Mouse (Mus musculus) MEL (cell line): ENCODE data around the gene Rassf8. TPM values are rescaled to one million over a fixed set of nuclear protein-coding genes. Genes with fewer than 3 reads are reported as not detected.

ENCODE experiments used
- DNase-seq: peaks from one replicate; pipeline ENCODE4 v3.0.0; 2011; ENCODE audit warnings: low read depth, low spot score
- H3K27ac ChIP-seq: 2 replicates; pipeline ENCODE4 v1.5.1; 2012; ENCODE audit warnings: low read depth, mild to moderate bottlenecking, control low read depth, low read length, moderate library complexity; ENCODE audit not compliant: control insufficient read depth
- H3K27me3 ChIP-seq, 2 experiments: fragments of 150-350 bp in 1 of 2; sonication (generic) in 1 of 2; 2 replicates each; pipeline ENCODE4 v1.6.1; 2012; ENCODE audit warnings: low read length in 2 of 2, mild to moderate bottlenecking in 2 of 2, improper control_type of control experiment in 1 of 2, moderate library complexity in 1 of 2; ENCODE audit not compliant: insufficient read depth in 2 of 2, control insufficient read depth in 1 of 2
- H3K36me3 ChIP-seq, 2 experiments: 2 replicates each; pipeline ENCODE4 v1.6.1; 2012 to 2014; ENCODE audit warnings: low read length in 2 of 2, improper control_type of control experiment in 1 of 2, inconsistent platforms in 1 of 2, mild to moderate bottlenecking in 1 of 2; ENCODE audit not compliant: insufficient read depth in 2 of 2, control insufficient read depth in 1 of 2
- H3K4me1 ChIP-seq, 2 experiments: fragments of 150-350 bp in 1 of 2; sonication (generic) in 1 of 2; 2 replicates each; pipeline ENCODE4 v1.6.1; 2012; ENCODE audit warnings: low read length in 2 of 2, improper control_type of control experiment in 1 of 2, mild to moderate bottlenecking in 1 of 2; ENCODE audit not compliant: insufficient read depth in 2 of 2, control insufficient read depth in 1 of 2
- H3K4me3 ChIP-seq, 2 experiments: fragments of 150-350 bp in 1 of 2; sonication (generic) in 1 of 2; 2 replicates each; pipeline ENCODE4 v1.5.1; 2012; ENCODE audit warnings: low read depth in 2 of 2, low read length in 2 of 2, mild to moderate bottlenecking in 2 of 2, moderate library complexity in 2 of 2, control low read depth in 1 of 2, improper control_type of control experiment in 1 of 2; ENCODE audit not compliant: control insufficient read depth in 1 of 2, insufficient read depth in 1 of 2
- H3K79me2 ChIP-seq: 2 replicates; pipeline ENCODE4 v1.6.1; 2012; ENCODE audit warnings: mild to moderate bottlenecking, low read length, moderate library complexity; ENCODE audit not compliant: control insufficient read depth, poor library complexity, insufficient read depth
- H3K9ac ChIP-seq: 2 replicates; pipeline ENCODE4 v1.6.1; 2012; ENCODE audit warnings: low read depth, mild to moderate bottlenecking, control low read depth, low read length, moderate library complexity; ENCODE audit not compliant: control insufficient read depth, poor library complexity, severe bottlenecking
- H3K9me3 ChIP-seq: fragments of 150-350 bp; sonication (generic); replicated peaks from 2 replicates; pipeline ENCODE4 v1.6.1; 2012; ENCODE audit warnings: mild to moderate bottlenecking, low read length, improper control_type of control experiment, moderate library complexity; ENCODE audit not compliant: insufficient read depth
- CHD2 ChIP-seq: IDR thresholded peaks from 2 replicates; pipeline ENCODE4 v1.6.1; 2011; ENCODE audit warnings: low read length, improper control_type of control experiment
- CTCF ChIP-seq, 3 experiments: IDR thresholded peaks in 2 of 3; conservative IDR thresholded peaks in 1 of 3; 2 replicates each; pipeline ENCODE4 v1.5.1; 2011 to 2012; ENCODE audit warnings: low read length in 3 of 3, low read depth in 2 of 3, mild to moderate bottlenecking in 2 of 3, improper control_type of control experiment in 1 of 3, inconsistent platforms in 1 of 3, mixed read lengths in 1 of 3, moderate library complexity in 1 of 3; ENCODE audit not compliant: control insufficient read depth in 1 of 3, insufficient read depth in 1 of 3, poor library complexity in 1 of 3, severe bottlenecking in 1 of 3
- EP300 ChIP-seq, 2 experiments: IDR thresholded peaks; 2 replicates each; pipeline ENCODE4 v1.6.1; 2011; ENCODE audit warnings: improper control_type of control experiment in 2 of 2, low read length in 2 of 2, low read depth in 1 of 2, mild to moderate bottlenecking in 1 of 2
- GATA1 ChIP-seq: IDR thresholded peaks from 2 replicates; pipeline ENCODE4 v1.6.1; 2011; ENCODE audit warnings: low read depth, low read length, improper control_type of control experiment
- HCFC1 ChIP-seq: IDR thresholded peaks from 2 replicates; pipeline ENCODE4 v1.6.1; 2012; ENCODE audit warnings: low read depth, mild to moderate bottlenecking, inconsistent platforms, low read length, improper control_type of control experiment, moderate library complexity
- KAT2A ChIP-seq: conservative IDR thresholded peaks from 2 replicates; pipeline ENCODE4 v1.6.1; 2012; ENCODE audit warnings: low read depth, low read length, improper control_type of control experiment, inconsistent platforms
- MAFK ChIP-seq: IDR thresholded peaks from 2 replicates; pipeline ENCODE4 v1.6.1; 2011; ENCODE audit warnings: low read depth, mild to moderate bottlenecking, low read length, improper control_type of control experiment, borderline replicate concordance
- MAX ChIP-seq: IDR thresholded peaks from 2 replicates; pipeline ENCODE4 v1.6.1; 2011; ENCODE audit warnings: low read length, improper control_type of control experiment
- MEF2A ChIP-seq: IDR thresholded peaks from 2 replicates; pipeline ENCODE4 v1.6.1; 2014; ENCODE audit warnings: low read depth, mild to moderate bottlenecking, inconsistent platforms, low read length, improper control_type of control experiment; ENCODE audit not compliant: poor library complexity, insufficient replicate concordance, severe bottlenecking; ENCODE audit errors: extremely low read depth
- NELFE ChIP-seq: IDR thresholded peaks from 2 replicates; pipeline ENCODE4 v1.6.1; 2011; ENCODE audit warnings: low read depth, low read length, improper control_type of control experiment
- NRF1 ChIP-seq: IDR thresholded peaks from 2 replicates; pipeline ENCODE4 v1.6.1; 2014; ENCODE audit warnings: low read depth, mild to moderate bottlenecking, inconsistent platforms, low read length, improper control_type of control experiment, moderate library complexity; ENCODE audit not compliant: poor library complexity, insufficient read depth, severe bottlenecking
- RAD21 ChIP-seq: IDR thresholded peaks from 2 replicates; pipeline ENCODE4 v1.6.1; 2011; ENCODE audit warnings: mild to moderate bottlenecking, low read depth, low read length, improper control_type of control experiment
- RCOR1 ChIP-seq: IDR thresholded peaks from 2 replicates; pipeline ENCODE4 v1.6.1; 2012; ENCODE audit warnings: low read depth, mild to moderate bottlenecking, inconsistent platforms, low read length, improper control_type of control experiment
- SIN3A ChIP-seq: IDR thresholded peaks from 2 replicates; pipeline ENCODE4 v1.6.1; 2012; ENCODE audit warnings: low read length, improper control_type of control experiment, inconsistent platforms
- SMC3 ChIP-seq: IDR thresholded peaks from 2 replicates; pipeline ENCODE4 v1.6.1; 2011; ENCODE audit warnings: low read depth, low read length, improper control_type of control experiment
- TCF12 ChIP-seq: IDR thresholded peaks from 2 replicates; pipeline ENCODE4 v1.6.1; 2014; ENCODE audit warnings: low read depth, mild to moderate bottlenecking, inconsistent platforms, low read length, improper control_type of control experiment, moderate library complexity
- ZC3H11A ChIP-seq: IDR thresholded peaks from 2 replicates; pipeline ENCODE4 v1.6.1; 2012; ENCODE audit warnings: low read depth, mild to moderate bottlenecking, inconsistent platforms, low read length, improper control_type of control experiment
- polyA plus RNA-seq, 2 experiments: library from polyadenylated mRNA; stranded (reverse) in 1 of 2; unstranded in 1 of 2; fragments of >175 nt in 1 of 2; fragments of >200 nt in 1 of 2; gene quantifications; 2 replicates each; pipeline versions ENCODE4 v1.2.1 to v1.2.4; 2012; ENCODE audit warnings: low replicate concordance in 2 of 2, low read depth in 1 of 2; ENCODE audit not compliant: insufficient read length in 2 of 2, insufficient read depth in 1 of 2, missing spikeins in 1 of 2
- total RNA-seq: library from RNA; depleted of rRNA; stranded (reverse); fragments of 300-350 nt; gene quantifications from 2 replicates; pipeline ENCODE4 v1.2.3, GENCODE M21; 2012

The Rassf8 gene
- total and polyA plus RNA-seq, 3 experiments, result not detected

DNA sequence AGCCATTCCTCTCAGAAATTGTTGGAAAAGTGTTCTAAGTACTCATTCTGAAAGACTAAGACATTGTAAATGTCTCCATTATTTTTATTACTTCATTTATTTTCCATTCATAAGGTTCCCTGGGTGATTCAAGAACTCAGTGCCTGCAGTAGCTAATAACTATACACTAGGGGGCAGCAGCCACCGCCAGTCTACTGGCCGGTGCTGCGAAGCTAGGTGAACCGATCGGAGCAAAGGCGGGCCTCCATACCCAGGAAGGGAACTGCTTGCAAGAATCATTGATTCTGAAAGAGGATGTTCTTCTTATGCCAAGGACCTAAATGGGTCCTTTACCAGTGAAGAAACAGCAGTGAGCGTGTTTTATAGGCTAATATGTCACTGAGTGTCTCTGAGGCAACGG lies 83.6 kb downstream of the Rassf8 start:
- Histone ChIP-seq H3K4me1 (peaks cover 2 to 6% of the 10 kb centered on the region in 2 experiments; a peak in 2 of 4 replicates), H3K27ac (no peak overlapping the region), H3K36me3 (peaks cover 0 to 4% of the 10 kb centered on the region in 2 experiments; a peak in 2 of 4 replicates), H3K9ac (no peak overlapping the region; the same call in 1 of the 2 replicates), H3K79me2 (no peaks in the 10 kb centered on the region), H3K9me3 (no peaks in the 10 kb centered on the region), H3K27me3 (no peaks in the 10 kb centered on the region), H3K4me3 (peak overlapping the region; percentile 20 to 31; a peak in 3 of 4 replicates)
- DNase-seq, result peak; percentile 84
- TF ChIP-seq CTCF (IDR thresholded peaks at IDR 0.05 in 2 of 3, conservative IDR thresholded peaks at IDR 0.05 in 1 of 3; ENCODE audit: control insufficient read depth in 1 of 3, insufficient read depth in 1 of 3, low read depth in 2 of 3, low read length in 3 of 3, poor library complexity in 1 of 3, severe bottlenecking in 1 of 3) (peak; percentile 74 to 90 (median 87)), RAD21 (peak; percentile 95), KAT2A (no peak), TCF12 (no peak), SMC3 (peak; percentile 96), NELFE (no peak), ZC3H11A (peak; percentile 95), HCFC1 (no peak), NRF1 (no peak)

GRCm38 (mm10) chr6:145830617-145831016 lies 84.1 kb downstream of the Rassf8 start:
- H3K27ac ChIP-seq, result no peak overlapping the region
- peaks cover 0 to 4% of the 10 kb centered on the region in 2 experiments; a peak in 2 of 4 replicates for H3K36me3 ChIP-seq
- TF ChIP-seq SIN3A (0 out of 2 replicates have a peak, but pooled peaks have one; percentile 43), MAX (peak; percentile 31; the same call in 1 of the 2 replicates), CHD2 (no peak), MAFK (no peak), EP300 (IDR thresholded peaks at IDR 0.05; ENCODE audit: low read depth in 1 of 2, low read length in 2 of 2) (peak; percentile 26 to 42; a peak in 1 of 4 replicates), MEF2A (no peak), RCOR1 (0 out of 2 replicates have a peak, but pooled peaks have one; percentile 31), GATA1 (0 out of 2 replicates have a peak, but pooled peaks have one; percentile 35)
- peak overlapping the region; percentile 20 to 47; a peak in 3 of 4 replicates for H3K4me3 ChIP-seq
- no peaks in the 10 kb centered on the region for H3K27me3 ChIP-seq
- H3K9ac ChIP-seq, result no peak overlapping the region
- H3K4me1 ChIP-seq, result peaks cover 2 to 6% of the 10 kb centered on the region in 2 experiments; a peak in 2 of 4 replicates
- no peaks in the 10 kb centered on the region for H3K79me2 ChIP-seq
- H3K9me3 ChIP-seq, result no peaks in the 10 kb centered on the region
- DNase-seq, result peak; percentile 64
